ENCODE assay signal across 35 mouse cellular contexts in genomic region chrX:108704312-108704711, GRCm38 (mm10). TPM values are rescaled to one million over a fixed set of nuclear protein-coding genes. Genes with fewer than 3 reads are reported as not detected.
DNase-seq lines count a peak whose midpoint lies in the region; ATAC-seq and TF ChIP-seq lines count a peak whose summit lies in the region.
"Had no signal": no experiment of that assay in that cellular context is flagged by ENCODE, and none has a peak within 500 bp of the region (broad histone marks: within the 10 kb centered on the region; RNA-seq: fewer than 3 reads in every experiment).

No protein-coding gene starts in this region.

- H3K9me3 ChIP-seq in intestine, embryonic 15.5 days, result no peaks in the 10 kb centered on the region
- H3K9me3 ChIP-seq: embryonic facial prominence, embryonic 10.5 days; embryonic facial prominence, embryonic 13.5 days; forebrain, embryonic 12.5 days; forebrain, embryonic 15.5 days; G1E; heart, embryonic 10.5 days; hindbrain, embryonic 12.5 days; hindbrain, embryonic 15.5 days had no signal

- no peak for TF ChIP-seq POLR2A in kidney, adult 2 months (IDR thresholded peaks at IDR 0.05; ENCODE audit: low read depth, low read length)

- CTCF ChIA-PET in Patski (lab: Charles Lee), result no interaction called here

- H3K27me3 ChIP-seq in kidney, adult 2 months (replicated peaks; ENCODE audit: control insufficient read depth, insufficient read depth, low read length), result no peaks in the 10 kb centered on the region
- peaks cover 30% of the 10 kb centered on the region for H3K27me3 ChIP-seq in Patski
- no peaks in the 10 kb centered on the region for H3K27me3 ChIP-seq in intestine, embryonic 15.5 days (replicated peaks)
- H3K27me3 ChIP-seq: CH12.LX; embryonic facial prominence, embryonic 13.5 days; forebrain, embryonic 12.5 days; forebrain, embryonic 15.5 days; hindbrain, embryonic 12.5 days; hindbrain, embryonic 15.5 days had no signal

- H3K36me3 ChIP-seq in kidney, adult 2 months (ENCODE audit: control insufficient read depth, insufficient read depth, low read length), result no peaks in the 10 kb centered on the region
- no peaks in the 10 kb centered on the region for H3K36me3 ChIP-seq in intestine, embryonic 15.5 days
- H3K36me3 ChIP-seq: embryonic facial prominence, embryonic 10.5 days; embryonic facial prominence, embryonic 13.5 days; forebrain, embryonic 12.5 days; forebrain, embryonic 15.5 days; G1E; heart, embryonic 10.5 days; hindbrain, embryonic 12.5 days; hindbrain, embryonic 15.5 days had no signal

- DNase-seq in kidney, adult 2 months, result peak; percentile 12
- no peak for DNase-seq in kidney, postnatal 4 days
- no peak for DNase-seq in Patski (ENCODE audit: low read depth, low spot score)
- no peak for DNase-seq in layer of hippocampus, postnatal 25 days (ENCODE audit: extremely low spot score in 1 of 2, low spot score in 1 of 2)
- no peak for DNase-seq in frontal cortex, postnatal 36 days (ENCODE audit: low spot score in 2 of 2)
- DNase-seq: adrenal gland, adult 2 months; adrenal gland, postnatal 14 days; B cell, adult 2 months; cerebellum, adult 11-12 months; cerebellum, adult 8-10 months; cerebellum, postnatal 10 days; cerebellum, postnatal 36 days; embryo, embryonic 11 days; gastrocnemius, postnatal 10 days; gastrocnemius, postnatal 36 days; heart, adult 2 months had no signal

- ATAC-seq in Patski, result peak; percentile 26
- peak; percentile 53; the same call in 1 of the 2 replicates for ATAC-seq in intestine, embryonic 15.5 days
- ATAC-seq: forebrain, embryonic 15.5 days had no signal

- H3K9ac ChIP-seq in intestine, embryonic 15.5 days, result no peak overlapping the region
- H3K9ac ChIP-seq: embryonic facial prominence, embryonic 13.5 days; forebrain, embryonic 12.5 days; forebrain, embryonic 15.5 days; hindbrain, embryonic 12.5 days; hindbrain, embryonic 15.5 days had no signal

- H3K27ac ChIP-seq in kidney, adult 2 months (ENCODE audit: insufficient read depth, low read depth, low read length), result no peak overlapping the region
- H3K27ac ChIP-seq in intestine, embryonic 15.5 days, result no peak overlapping the region
- H3K27ac ChIP-seq: embryonic facial prominence, embryonic 10.5 days; embryonic facial prominence, embryonic 13.5 days; forebrain, embryonic 12.5 days; forebrain, embryonic 15.5 days; heart, adult 2 months; heart, embryonic 10.5 days; hindbrain, embryonic 12.5 days; hindbrain, embryonic 15.5 days had no signal

- in situ Hi-C loops in Patski (cut with MboI; ENCODE audit: low pct_unique_long_range_greater_than_20kb), result no loop called here

- WGBS in kidney, adult 2 months, result 44% methylated on average over 2 of the region's 2 CpGs
- 88% methylated on average over 2 of the region's 2 CpGs for WGBS in intestine, embryonic 15.5 days

- H3K4me2 ChIP-seq in intestine, embryonic 15.5 days (replicated peaks), result no peak overlapping the region
- H3K4me2 ChIP-seq: embryonic facial prominence, embryonic 13.5 days; forebrain, embryonic 12.5 days; forebrain, embryonic 15.5 days; hindbrain, embryonic 12.5 days; hindbrain, embryonic 15.5 days had no signal

- POLR2A ChIA-PET in Patski (lab: Charles Lee), result no interaction called here

- H3K4me3 ChIP-seq in kidney, adult 2 months (ENCODE audit: insufficient read depth, low read depth, low read length), result no peak overlapping the region
- no peak overlapping the region for H3K4me3 ChIP-seq in intestine, embryonic 15.5 days (replicated peaks)
- H3K4me3 ChIP-seq: embryonic facial prominence, embryonic 10.5 days; embryonic facial prominence, embryonic 13.5 days; erythroblast, embryonic 14.5 days; forebrain, embryonic 12.5 days; forebrain, embryonic 15.5 days; heart, adult 2 months; heart, embryonic 10.5 days; hindbrain, embryonic 12.5 days; hindbrain, embryonic 15.5 days had no signal

- no peak for TF ChIP-seq CTCF in kidney, adult 2 months (conservative IDR thresholded peaks at IDR 0.05; ENCODE audit: insufficient read depth, insufficient read length, low read depth, low read length)
- TF ChIP-seq CTCF in Patski (IDR thresholded peaks at IDR 0.05), result no peak

- H3K4me1 ChIP-seq in kidney, adult 2 months (ENCODE audit: control insufficient read depth, insufficient read depth, low read length), result no peaks in the 10 kb centered on the region
- H3K4me1 ChIP-seq in intestine, embryonic 15.5 days (replicated peaks), result no peaks in the 10 kb centered on the region
- H3K4me1 ChIP-seq: embryonic facial prominence, embryonic 10.5 days; embryonic facial prominence, embryonic 13.5 days; forebrain, embryonic 12.5 days; forebrain, embryonic 15.5 days; heart, embryonic 10.5 days; hindbrain, embryonic 12.5 days; hindbrain, embryonic 15.5 days had no signal

RNA-seq across cellular contexts. Expression of gene Gm379, which starts 39.6 kb away (rescaled TPM):
- polyA plus RNA-seq in kidney, adult 2 months (2012; rRNA removed), result not detected in 2 replicates
- not detected for polyA plus RNA-seq in Patski (2021)
- 0.21 TPM in 1 of 2 replicates, not detected in the other for polyA plus RNA-seq in intestine, embryonic 15.5 days (2015; fragmentation: Nextera tagmentation; extraction: Ambion mirVana)
- not detected for total RNA-seq in layer of hippocampus, postnatal 25 days (2021)
- total RNA-seq: adrenal gland, adult 2 months; adrenal gland, postnatal 14 days; CH12.LX; G1E; gastrocnemius, adult 18-20 months; gastrocnemius, postnatal 10 days; gastrocnemius, postnatal 36 days; granulocyte monocyte progenitor cell, adult 5-6 weeks; heart, adult 2 months; heart, postnatal 25 days; hematopoietic stem cell, adult 5-6 weeks had no signal
- polyA plus RNA-seq: adrenal gland, adult 2 months; brain, embryonic 14.5 days; cortical plate, adult 2 months; embryonic facial prominence, embryonic 13.5 days; erythroblast, embryonic 14.5 days; forebrain, embryonic 12.5 days; forebrain, embryonic 15.5 days; G1E; heart, adult 2 months; heart, embryonic 10.5 days; heart, embryonic 14.5 days; heart, postnatal 0 days; hindbrain, embryonic 12.5 days; hindbrain, embryonic 15.5 days had no signal
